Comparison of ENCODE assay signal across 27 mouse cellular contexts in the genomic region with DNA sequence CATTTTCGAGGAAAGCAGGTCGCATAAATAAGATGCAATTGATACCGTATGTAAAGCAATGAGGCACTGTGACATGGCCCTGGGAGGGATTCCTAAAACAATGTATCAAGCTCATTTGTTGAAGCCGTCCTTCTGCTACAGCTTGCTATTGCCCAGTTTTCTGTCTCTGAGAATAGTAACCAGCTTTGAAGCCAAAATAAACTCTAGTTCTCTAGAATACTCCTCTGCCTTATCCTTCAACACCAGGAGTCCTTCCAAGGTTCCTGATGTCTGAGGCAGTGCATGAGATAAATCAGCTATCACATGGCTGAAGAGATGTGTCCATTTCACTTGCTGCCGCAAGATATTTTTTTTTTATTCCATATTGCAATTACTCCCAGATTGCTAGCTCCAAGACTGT. TPM values are rescaled to one million over a fixed set of nuclear protein-coding genes. Genes with fewer than 3 reads are reported as not detected.
DNase-seq lines count a peak whose midpoint lies in the region; ATAC-seq and TF ChIP-seq lines count a peak whose summit lies in the region.
"Had no signal": no experiment of that assay in that cellular context is flagged by ENCODE, and none has a peak within 500 bp of the region (broad histone marks: within the 10 kb centered on the region; RNA-seq: fewer than 3 reads in every experiment).

No protein-coding gene starts in this region.

- H3K4me1 ChIP-seq in forebrain, postnatal 0 days (ENCODE audit: insufficient read depth) = no peaks in the 10 kb centered on the region
- no peaks in the 10 kb centered on the region for H3K4me1 ChIP-seq in forebrain, embryonic 13.5 days
- H3K4me1 ChIP-seq in heart, embryonic 10.5 days = no peaks in the 10 kb centered on the region
- H3K4me1 ChIP-seq in midbrain, postnatal 0 days (ENCODE audit: insufficient read depth, low read length) = no peaks in the 10 kb centered on the region
- H3K4me1 ChIP-seq: limb, embryonic 10.5 days; liver, embryonic 13.5 days; stomach, embryonic 15.5 days had no signal

- no peak overlapping the region for H3K9ac ChIP-seq in forebrain, postnatal 0 days
- H3K9ac ChIP-seq in forebrain, embryonic 13.5 days = no peak overlapping the region
- H3K9ac ChIP-seq in midbrain, postnatal 0 days (replicated peaks; ENCODE audit: low read length, poor library complexity, severe bottlenecking) = no peak overlapping the region
- H3K9ac ChIP-seq: forebrain, embryonic 15.5 days; hindbrain, embryonic 14.5 days; limb, embryonic 15.5 days; liver, embryonic 13.5 days; stomach, embryonic 15.5 days had no signal

- DNase-seq in forebrain, postnatal 0 days = peak; percentile 35
- DNase-seq in heart, adult 8-10 months (ENCODE audit: low spot score) = peak; percentile 34
- DNase-seq in heart, embryonic 10.5 days (ENCODE audit: low spot score) = no peak
- DNase-seq in left cerebral cortex, postnatal 25 days (ENCODE audit: low spot score in 2 of 2) = peak; percentile 12 to 66
- DNase-seq in left cerebral cortex, adult 18-20 months (ENCODE audit: low spot score in 2 of 2) = no peak
- no peak for DNase-seq in midbrain, postnatal 0 days (ENCODE audit: low spot score)
- DNase-seq: adrenal gland, adult 8-10 months; cerebellum, adult 8-10 months; cerebellum, postnatal 25 days; gastrocnemius, postnatal 14 days; kidney, adult 9 months; kidney, postnatal 10 days; layer of hippocampus, postnatal 36 days; liver, embryonic 13.5 days; lung, adult 18-20 months; lung, postnatal 10 days; midbrain, embryonic 14.5 days; right cerebral cortex, postnatal 25 days; thymus, postnatal 14 days had no signal

- intact Hi-C loops in left cerebral cortex, postnatal 25 days (cut with DNase I) = loop anchor here (5.0 kb wide), 1 partner anchor 45 kb away; a partner anchor contains a TSS

- WGBS in forebrain, postnatal 0 days = 77% methylated on average over 5 of the region's 5 CpGs
- 96% methylated on average over 5 of the region's 5 CpGs for WGBS in forebrain, embryonic 13.5 days
- 88% methylated on average over 5 of the region's 5 CpGs for WGBS in heart, embryonic 10.5 days
- 96% methylated on average over 5 of the region's 5 CpGs for WGBS in midbrain, postnatal 0 days

- ATAC-seq in forebrain, postnatal 0 days = peak; percentile 69
- ATAC-seq in forebrain, embryonic 13.5 days = no peak
- no peak for ATAC-seq in midbrain, postnatal 0 days (ENCODE audit: low FRiP score)
- ATAC-seq: forebrain, embryonic 15.5 days; intestine, postnatal 0 days had no signal

- no peak for TF ChIP-seq CTCF in forebrain, postnatal 0 days (IDR thresholded peaks at IDR 0.05; ENCODE audit: low read depth)
- no peak for TF ChIP-seq CTCF in midbrain, postnatal 0 days (IDR thresholded peaks at IDR 0.05)

- H3K27me3 ChIP-seq in forebrain, postnatal 0 days (ENCODE audit: insufficient read depth, low read length) = no peaks in the 10 kb centered on the region
- H3K27me3 ChIP-seq in forebrain, embryonic 13.5 days = no peaks in the 10 kb centered on the region
- H3K27me3 ChIP-seq in heart, embryonic 10.5 days (ENCODE audit: insufficient read depth, poor library complexity, severe bottlenecking) = no peaks in the 10 kb centered on the region
- no peaks in the 10 kb centered on the region for H3K27me3 ChIP-seq in midbrain, postnatal 0 days (ENCODE audit: insufficient read depth, low read length)
- H3K27me3 ChIP-seq: forebrain, embryonic 15.5 days; limb, embryonic 15.5 days; liver, embryonic 13.5 days; stomach, embryonic 15.5 days had no signal

- H3K4me3 ChIP-seq in forebrain, postnatal 0 days (ENCODE audit: low read depth, low read length) = no peak overlapping the region
- H3K4me3 ChIP-seq in forebrain, embryonic 13.5 days = no peak overlapping the region
- H3K4me3 ChIP-seq in heart, embryonic 10.5 days = no peak overlapping the region
- no peak overlapping the region for H3K4me3 ChIP-seq in midbrain, postnatal 0 days (ENCODE audit: low read depth, low read length)
- H3K4me3 ChIP-seq: forebrain, embryonic 15.5 days; limb, embryonic 10.5 days; limb, embryonic 15.5 days; liver, embryonic 13.5 days; stomach, embryonic 15.5 days had no signal

- H3K4me2 ChIP-seq in forebrain, postnatal 0 days (ENCODE audit: low read depth) = no peak overlapping the region
- no peak overlapping the region for H3K4me2 ChIP-seq in forebrain, embryonic 13.5 days
- no peak overlapping the region for H3K4me2 ChIP-seq in midbrain, postnatal 0 days (ENCODE audit: low read depth, low read length, poor library complexity, severe bottlenecking)
- H3K4me2 ChIP-seq: forebrain, embryonic 15.5 days; hindbrain, embryonic 14.5 days; limb, embryonic 15.5 days; liver, embryonic 13.5 days; stomach, embryonic 15.5 days had no signal

- no peaks in the 10 kb centered on the region for H3K36me3 ChIP-seq in forebrain, postnatal 0 days (ENCODE audit: insufficient read depth)
- H3K36me3 ChIP-seq in forebrain, embryonic 13.5 days (ENCODE audit: poor library complexity, severe bottlenecking) = no peaks in the 10 kb centered on the region
- H3K36me3 ChIP-seq in heart, embryonic 10.5 days = no peaks in the 10 kb centered on the region
- H3K36me3 ChIP-seq in midbrain, postnatal 0 days (ENCODE audit: insufficient read depth, low read length) = no peaks in the 10 kb centered on the region
- H3K36me3 ChIP-seq: forebrain, embryonic 15.5 days; G1E; limb, embryonic 10.5 days; limb, embryonic 15.5 days; liver, embryonic 13.5 days; stomach, embryonic 15.5 days had no signal

- peak overlapping the region; percentile 57 for H3K27ac ChIP-seq in forebrain, postnatal 0 days (ENCODE audit: low read depth, low read length)
- no peak overlapping the region for H3K27ac ChIP-seq in forebrain, embryonic 13.5 days
- no peak overlapping the region for H3K27ac ChIP-seq in heart, embryonic 10.5 days
- H3K27ac ChIP-seq in midbrain, postnatal 0 days (ENCODE audit: low read depth, low read length) = no peak overlapping the region
- H3K27ac ChIP-seq: forebrain, embryonic 15.5 days; hindbrain, embryonic 14.5 days; limb, embryonic 10.5 days; limb, embryonic 15.5 days; liver, embryonic 13.5 days; stomach, embryonic 15.5 days had no signal

- H3K9me3 ChIP-seq in forebrain, postnatal 0 days (ENCODE audit: low read length) = no peaks in the 10 kb centered on the region
- H3K9me3 ChIP-seq in forebrain, embryonic 13.5 days (replicated peaks) = no peaks in the 10 kb centered on the region
- H3K9me3 ChIP-seq in heart, embryonic 10.5 days = no peaks in the 10 kb centered on the region
- no peaks in the 10 kb centered on the region for H3K9me3 ChIP-seq in midbrain, postnatal 0 days (ENCODE audit: low read length)
- H3K9me3 ChIP-seq: forebrain, embryonic 15.5 days; limb, embryonic 15.5 days; stomach, embryonic 15.5 days had no signal

RNA-seq across cellular contexts. Expression of a gene that starts 43.9 kb away (rescaled TPM):
- 102 and 106 TPM in 2 replicates for total RNA-seq in forebrain, postnatal 0 days (2014; rRNA removed)
- polyA plus RNA-seq in forebrain, postnatal 0 days (2015; fragmentation: Nextera tagmentation; extraction: Ambion mirVana) = 56.2 and 58.1 TPM in 2 replicates
- 89.2 and 103 TPM in 2 replicates for polyA plus RNA-seq in forebrain, embryonic 13.5 days (2015; fragmentation: Nextera tagmentation; extraction: Ambion mirVana)
- 100 to 1,000 TPM; 113 to 131 (median 125) TPM for total RNA-seq in heart, adult 8-10 months (2022)
- polyA plus RNA-seq in heart, embryonic 10.5 days (2016; fragmentation: Nextera tagmentation; extraction: Ambion mirVana) = 104 and 111 TPM in 2 replicates
- total RNA-seq in left cerebral cortex, postnatal 25 days (2021) = 100 to 1,000 TPM; 103 to 111 TPM
- 100 to 1,000 TPM; 107 to 108 TPM for total RNA-seq in left cerebral cortex, adult 18-20 months (2021)
- total RNA-seq in midbrain, postnatal 0 days (2014; rRNA removed) = 65.4 and 82.6 TPM in 2 replicates
- polyA plus RNA-seq in midbrain, postnatal 0 days (2015; fragmentation: Nextera tagmentation; extraction: Ambion mirVana) = 43.0 and 46.5 TPM in 2 replicates

Comparison
In these comparisons a context has a peak if more than half of its experiments do, and no peak if none do; other contexts are left out.
1. DNase-seq: peak in forebrain, postnatal 0 days (single experiment), heart, adult 8-10 months (single experiment) and left cerebral cortex, postnatal 25 days (2 of 2); none in heart, embryonic 10.5 days (single experiment), left cerebral cortex, adult 18-20 months (0 of 2) and midbrain, postnatal 0 days (single experiment).